In the genomic region with DNA sequence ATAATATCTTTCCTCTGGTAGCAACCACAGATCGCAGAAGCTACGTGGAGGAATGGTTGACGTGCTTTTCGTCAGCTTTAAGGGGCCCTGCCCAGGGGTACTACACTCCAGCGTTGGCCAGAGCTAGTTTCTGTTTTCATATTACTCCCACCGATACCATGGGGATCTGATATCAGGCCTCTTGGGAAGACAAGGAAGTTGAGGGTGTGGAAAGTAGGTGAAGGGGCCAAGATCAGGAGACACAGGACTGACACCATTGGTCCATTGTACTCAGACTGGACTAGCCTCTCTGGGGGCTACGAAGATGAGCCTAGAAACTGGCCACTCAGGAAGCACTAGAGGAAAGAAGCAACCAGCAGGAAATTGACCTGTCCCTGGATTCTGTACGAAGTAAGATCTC, we compare ENCODE assay signal across 26 mouse cellular contexts.
"Had no signal": no experiment of that assay in that cellular context is flagged by ENCODE, and none has a peak within 500 bp of the region (broad histone marks: within the 10 kb centered on the region; RNA-seq: fewer than 3 reads in every experiment).

No protein-coding gene starts in this region.

- H3K4me3 ChIP-seq: embryonic facial prominence, embryonic 10.5 days; embryonic facial prominence, embryonic 12.5 days; embryonic facial prominence, embryonic 13.5 days; embryonic facial prominence, embryonic 15.5 days; erythroblast, embryonic 14.5 days; forebrain, embryonic 10.5 days; forebrain, embryonic 12.5 days; forebrain, embryonic 13.5 days; forebrain, embryonic 15.5 days; gastrocnemius, adult 2 months; heart, embryonic 10.5 days had no signal

- H3K27ac ChIP-seq: embryonic facial prominence, embryonic 10.5 days; embryonic facial prominence, embryonic 12.5 days; embryonic facial prominence, embryonic 13.5 days; embryonic facial prominence, embryonic 15.5 days; forebrain, embryonic 12.5 days; forebrain, embryonic 13.5 days; forebrain, embryonic 15.5 days; gastrocnemius, adult 2 months; heart, embryonic 10.5 days had no signal

- H3K27me3 ChIP-seq: embryonic facial prominence, embryonic 12.5 days; embryonic facial prominence, embryonic 13.5 days; embryonic facial prominence, embryonic 15.5 days; forebrain, embryonic 12.5 days; forebrain, embryonic 13.5 days; forebrain, embryonic 15.5 days had no signal

- H3K9ac ChIP-seq: embryonic facial prominence, embryonic 12.5 days; embryonic facial prominence, embryonic 13.5 days; embryonic facial prominence, embryonic 15.5 days; forebrain, embryonic 12.5 days; forebrain, embryonic 13.5 days; forebrain, embryonic 15.5 days; forebrain, postnatal 0 days had no signal

- H3K36me3 ChIP-seq: embryonic facial prominence, embryonic 10.5 days; embryonic facial prominence, embryonic 12.5 days; embryonic facial prominence, embryonic 13.5 days; embryonic facial prominence, embryonic 15.5 days; forebrain, embryonic 10.5 days; forebrain, embryonic 12.5 days; forebrain, embryonic 15.5 days; heart, embryonic 10.5 days had no signal

- ATAC-seq: forebrain, embryonic 13.5 days; forebrain, embryonic 14.5 days; forebrain, embryonic 15.5 days; forebrain, embryonic 16.5 days; forebrain, postnatal 0 days had no signal

- H3K4me2 ChIP-seq: embryonic facial prominence, embryonic 12.5 days; embryonic facial prominence, embryonic 13.5 days; embryonic facial prominence, embryonic 15.5 days; forebrain, embryonic 12.5 days; forebrain, embryonic 13.5 days; forebrain, embryonic 15.5 days had no signal

- DNase-seq: cerebellum, adult 2 months; cerebellum, adult 8-10 months; cerebellum, adult 9-10 months; cerebellum, adult 9-11 months; cerebellum, postnatal 10 days; cerebellum, postnatal 14 days; cerebellum, postnatal 25 days; cerebellum, postnatal 36 days; embryo, embryonic 11 days; forebrain, postnatal 0 days; gastrocnemius, adult 2 months; gastrocnemius, postnatal 14 days; gastrocnemius, postnatal 36 days; heart, adult 18-20 months had no signal

- H3K9me3 ChIP-seq: embryonic facial prominence, embryonic 10.5 days; embryonic facial prominence, embryonic 12.5 days; embryonic facial prominence, embryonic 13.5 days; embryonic facial prominence, embryonic 15.5 days; forebrain, embryonic 10.5 days; forebrain, embryonic 12.5 days; forebrain, embryonic 13.5 days; forebrain, embryonic 15.5 days; heart, embryonic 10.5 days had no signal
